Mouse (Mus musculus) large intestine, adult 2 months (tissue): Measurements from ENCODE around the gene H2-D1. TPM values are rescaled to one million over a fixed set of nuclear protein-coding genes. Genes with fewer than 3 reads are reported as not detected.

Experiments used
- DNase-seq: peaks from one replicate; pipeline ENCODE4 v3.0.0-alpha.2; 2012; ENCODE audit warnings: low read depth, low spot score
- WGBS: fragments of 180-500 bp; shearing (Covaris S2); methylation state at CpG from one replicate; pipeline ENCODE4 v1.1.7; 2018; 5-methylcytosine and 5-hydroxymethylcytosine counted together
- polyA plus RNA-seq: library from polyadenylated mRNA; depleted of rRNA; stranded (reverse); fragments of >200 nt; gene quantifications from 2 replicates; pipeline ENCODE4 v1.2.3, GENCODE M21; 2012

The H2-D1 gene
- polyA plus RNA-seq, 1 experiment: 1,065 TPM

DNA sequence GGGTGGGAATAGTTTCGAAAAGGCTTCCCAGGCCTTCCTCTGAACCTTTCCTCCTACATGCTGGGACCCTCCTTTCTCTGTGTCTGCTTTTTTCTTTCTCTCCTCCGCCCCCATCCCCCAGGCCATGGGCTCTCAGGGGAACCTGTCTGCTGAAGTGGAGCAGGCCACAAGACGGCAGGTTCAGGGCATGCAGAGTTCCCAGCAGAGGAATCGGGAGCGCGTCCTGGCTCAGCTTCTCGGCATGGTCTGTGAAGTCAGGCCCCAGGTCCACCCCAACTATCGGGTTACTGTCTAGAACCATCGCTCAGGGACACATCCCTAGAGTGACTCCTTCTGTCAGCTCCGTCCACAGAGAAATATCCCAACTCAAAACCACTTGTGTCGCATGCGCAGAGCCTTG lies 25.0 kb upstream of the H2-D1 start:
- DNase-seq: no peak
- 95% methylated on average over 12 of the region's 12 CpGs for WGBS

DNA sequence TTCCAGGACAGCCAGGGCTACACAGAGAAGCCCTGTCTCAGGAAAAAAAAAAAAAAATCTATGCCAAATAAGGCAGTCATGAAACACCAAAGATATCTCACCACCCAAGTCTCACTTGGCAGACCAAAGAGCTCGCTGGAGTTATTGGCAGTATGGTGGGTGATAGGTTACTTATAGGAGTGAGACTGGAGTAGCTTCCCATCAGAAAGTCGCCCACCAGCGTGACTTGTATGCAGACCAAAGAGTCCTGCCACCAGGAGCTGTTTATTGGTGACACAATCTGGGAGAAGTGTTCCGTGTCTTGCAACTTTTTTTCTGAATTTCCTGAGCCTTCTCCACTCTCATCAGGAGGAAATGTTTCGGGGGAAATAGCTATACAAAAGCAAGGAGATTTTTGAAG lies 22.8 kb upstream of the H2-D1 start:
- WGBS: 77% methylated on average over 5 of the region's 5 CpGs
- no peak for DNase-seq

DNA sequence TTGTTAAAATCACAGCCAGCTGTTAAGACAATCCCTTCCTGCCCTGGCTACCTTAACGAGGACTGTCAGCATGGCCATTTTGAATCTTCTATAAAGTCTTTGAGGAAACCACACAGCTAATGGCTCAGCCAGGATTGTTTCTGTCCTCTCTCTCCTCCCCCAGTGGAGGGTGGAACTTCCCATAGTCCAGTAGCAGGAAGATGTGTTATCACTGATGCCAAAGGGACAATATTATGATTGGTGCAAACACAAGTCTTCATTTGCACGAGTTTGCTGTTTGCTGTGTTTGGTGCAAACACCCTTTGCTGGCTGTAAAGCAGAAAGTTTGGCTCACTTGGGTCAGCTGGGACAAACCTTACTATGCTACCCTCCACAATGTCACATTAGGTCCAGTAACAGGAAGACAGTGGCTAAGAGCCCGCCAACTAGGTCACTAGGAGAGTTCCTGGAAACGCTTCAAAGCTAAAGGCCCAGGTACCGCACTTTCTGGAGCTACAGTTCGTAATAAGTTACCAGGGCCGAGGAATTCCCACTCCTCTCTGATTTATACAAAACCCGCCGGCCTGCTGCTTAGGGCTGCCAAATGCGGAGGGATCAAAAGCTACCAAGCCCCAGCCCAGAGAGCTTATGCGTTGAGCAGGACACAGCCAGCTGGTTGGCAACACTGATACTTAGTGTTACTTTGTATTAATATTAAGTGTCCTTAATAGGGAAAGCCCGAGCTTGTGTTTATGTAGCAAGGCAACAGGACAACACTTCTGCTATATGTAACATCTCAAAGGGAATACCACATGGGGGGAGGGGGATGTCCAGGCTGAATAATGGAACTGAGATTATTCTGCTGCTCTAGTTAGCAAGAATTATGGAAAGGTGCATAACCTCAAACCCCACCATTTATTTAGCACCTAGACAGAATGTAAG lies 21.9 kb upstream of the H2-D1 start:
- 18% methylated on average over 12 of the region's 12 CpGs for WGBS
- peak; percentile 59 for DNase-seq

DNA sequence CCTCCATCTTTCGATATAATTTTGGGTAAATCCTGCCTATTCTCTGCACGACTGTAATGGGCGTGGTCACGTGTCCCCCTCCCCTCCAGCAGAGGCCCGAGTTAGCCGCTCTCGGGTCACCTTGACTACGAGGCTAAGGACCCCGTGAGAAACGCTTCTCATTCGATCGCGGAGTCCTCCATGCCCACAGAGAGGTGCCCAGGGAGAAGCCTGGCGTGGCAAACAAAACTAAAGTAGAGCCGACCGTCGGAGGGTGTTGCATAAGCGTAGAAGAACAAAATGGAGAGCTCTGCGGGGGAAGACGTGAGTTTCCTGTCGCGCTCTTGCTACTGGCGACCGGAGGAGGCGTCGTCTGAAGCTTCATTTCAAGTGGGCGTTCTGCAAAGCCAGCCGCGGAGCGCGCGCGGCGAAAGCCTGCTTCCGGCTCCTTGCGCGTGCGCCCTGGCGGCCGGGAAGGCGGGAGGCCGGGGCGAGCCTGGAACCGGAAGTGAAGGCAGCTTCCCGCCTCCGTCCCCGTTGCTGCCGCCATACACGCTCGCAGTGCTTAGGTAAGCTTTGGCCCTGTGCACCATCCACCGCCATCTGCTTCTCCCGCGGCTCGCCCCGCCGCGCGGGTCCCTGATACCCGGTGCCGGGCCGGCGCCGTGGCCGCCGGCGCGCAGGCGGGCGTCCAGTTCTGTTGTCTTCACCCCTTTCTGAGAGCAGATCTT lies 21.1 kb upstream of the H2-D1 start, which contains the start of gene Ddx39b:
Gene Ddx39b (plus strand): TSS at position 442 of the 710 bp plus-strand sequence.
- peak; percentile 76 for DNase-seq
- WGBS: under 1% methylated on average over 69 of the region's 69 CpGs

DNA sequence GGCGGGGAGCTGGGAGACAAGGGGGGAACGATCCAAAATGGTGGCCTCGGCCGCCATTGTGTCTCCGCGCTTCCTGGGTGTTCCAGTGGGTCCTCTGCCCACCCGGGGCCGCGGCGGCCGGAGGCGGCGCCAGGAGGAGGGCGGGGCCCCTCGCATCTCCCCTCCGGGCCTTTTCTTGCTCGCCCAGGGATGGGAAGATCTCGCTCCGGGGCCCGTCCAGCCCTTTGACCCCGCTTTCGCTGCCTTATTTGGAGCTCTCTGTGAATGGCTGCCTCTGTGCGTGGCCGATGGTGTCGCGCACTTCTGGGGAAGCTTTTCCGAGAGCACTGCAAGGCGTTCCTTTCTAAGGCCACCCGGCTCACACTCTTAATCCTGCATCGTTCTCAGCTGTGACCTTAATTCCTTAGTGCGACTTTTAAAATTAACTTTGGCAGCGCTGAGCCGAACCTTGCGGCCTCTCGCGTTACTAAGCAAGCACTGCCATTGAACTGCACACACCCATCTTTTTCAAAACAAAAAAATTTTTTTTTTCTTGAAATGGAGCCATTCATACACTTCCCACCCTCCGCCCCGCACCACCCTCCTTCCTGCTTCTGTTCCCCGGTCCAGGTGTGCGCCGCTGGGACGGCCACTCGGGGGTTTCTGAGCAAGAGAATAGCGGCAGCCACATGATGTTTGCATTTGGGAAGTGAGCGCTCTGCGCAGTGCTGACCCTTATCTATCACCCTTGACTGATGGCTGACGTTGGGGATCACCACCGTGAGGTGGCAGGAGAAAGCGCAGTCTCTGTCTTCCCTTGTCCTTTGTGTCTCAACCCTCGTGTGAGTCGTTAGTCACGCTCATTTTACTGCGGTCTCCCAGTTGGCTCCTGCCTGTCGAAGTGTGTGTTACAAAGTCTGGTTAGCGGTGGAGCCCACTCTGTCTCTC lies 20.3 kb upstream of the H2-D1 start:
- under 1% methylated on average over 55 of the region's 55 CpGs for WGBS
- no peak for DNase-seq

DNA sequence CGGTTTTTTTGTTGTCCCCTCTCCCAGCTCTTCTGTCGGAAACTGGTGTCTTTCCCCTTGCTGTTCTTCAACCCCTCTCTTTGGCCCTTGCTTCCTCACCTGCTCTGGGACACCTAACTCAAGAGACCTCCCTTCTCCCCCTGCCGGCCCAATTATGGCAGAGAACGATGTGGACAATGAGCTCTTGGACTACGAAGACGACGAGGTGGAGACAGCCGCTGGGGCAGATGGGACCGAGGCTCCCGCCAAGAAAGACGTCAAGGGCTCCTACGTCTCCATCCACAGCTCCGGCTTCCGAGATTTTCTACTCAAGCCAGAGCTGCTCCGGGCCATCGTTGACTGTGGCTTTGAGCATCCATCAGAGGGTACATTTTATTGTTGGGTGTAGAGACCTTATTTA lies 19.4 kb upstream of the H2-D1 start:
- DNase-seq: no peak

DNA sequence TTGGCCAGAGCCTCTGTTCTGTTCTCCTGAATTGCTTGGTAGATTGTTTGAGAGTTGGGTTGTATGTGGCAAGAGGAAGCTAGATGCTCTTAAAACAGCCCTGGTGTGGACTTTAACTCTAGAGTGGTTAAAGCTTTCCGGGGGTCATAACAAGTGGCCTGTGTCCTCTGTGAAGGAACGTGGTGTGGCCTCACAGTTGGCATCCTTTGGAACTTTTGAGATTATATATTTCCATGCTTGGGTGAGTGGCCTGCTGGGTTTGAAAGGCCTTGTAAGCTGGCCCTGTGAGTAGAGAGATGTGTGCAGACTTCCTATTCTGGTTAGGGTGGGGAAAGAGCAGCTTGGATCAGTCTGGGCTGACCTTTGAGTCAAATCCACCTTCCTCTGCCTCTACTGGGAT lies 17.5 kb upstream of the H2-D1 start:
- 16% methylated on average over 2 of the region's 2 CpGs for WGBS
- no peak for DNase-seq

More for the DNA sequence above, 19.4 kb upstream of the H2-D1 start:
- WGBS: 1% methylated on average over 16 of the region's 16 CpGs

DNA sequence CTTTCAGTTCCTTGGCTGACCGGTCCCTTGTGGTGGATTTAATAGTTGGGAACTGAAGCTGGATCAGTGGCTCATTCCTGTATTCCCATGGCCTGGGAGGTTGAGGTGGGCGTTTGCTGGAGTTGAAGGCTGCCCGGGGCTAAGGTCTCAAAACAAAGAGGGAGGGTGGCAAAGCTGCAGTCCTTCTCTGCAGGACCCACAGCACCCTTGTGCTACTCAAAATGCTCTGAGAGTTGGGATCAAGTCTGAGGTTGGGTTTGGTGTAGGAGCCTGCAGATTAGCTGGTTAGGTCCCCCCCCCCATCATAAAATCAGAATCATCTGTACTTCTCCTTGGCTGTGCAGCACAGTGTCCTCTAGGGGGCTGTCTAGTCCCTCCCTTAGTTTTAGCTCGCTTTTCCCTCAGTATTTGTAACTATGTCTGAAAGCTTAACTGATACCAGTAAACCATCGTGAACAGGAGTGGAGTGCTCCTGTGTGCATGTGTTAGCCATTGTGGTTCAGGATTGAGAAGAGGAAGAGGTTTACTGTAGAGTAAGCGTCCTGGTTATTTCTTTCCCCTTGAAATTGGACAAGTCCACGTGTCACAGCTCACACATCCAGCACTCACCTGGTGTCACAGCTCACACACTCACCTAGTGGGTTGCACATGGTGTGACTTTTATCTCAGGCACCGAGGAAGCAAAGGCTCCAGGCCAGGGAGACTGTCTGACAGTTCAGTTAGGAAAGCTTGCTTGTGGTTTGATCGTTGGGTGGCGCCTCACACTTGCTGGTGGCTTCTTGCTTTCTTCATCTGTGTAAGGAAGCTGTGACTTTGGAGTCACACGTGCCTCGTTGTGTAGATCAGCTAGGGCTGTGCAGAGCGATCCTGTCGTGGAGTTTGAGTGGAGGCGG lies 16.6 kb upstream of the H2-D1 start:
- WGBS: 66% methylated on average over 15 of the region's 15 CpGs
- DNase-seq: no peak

DNA sequence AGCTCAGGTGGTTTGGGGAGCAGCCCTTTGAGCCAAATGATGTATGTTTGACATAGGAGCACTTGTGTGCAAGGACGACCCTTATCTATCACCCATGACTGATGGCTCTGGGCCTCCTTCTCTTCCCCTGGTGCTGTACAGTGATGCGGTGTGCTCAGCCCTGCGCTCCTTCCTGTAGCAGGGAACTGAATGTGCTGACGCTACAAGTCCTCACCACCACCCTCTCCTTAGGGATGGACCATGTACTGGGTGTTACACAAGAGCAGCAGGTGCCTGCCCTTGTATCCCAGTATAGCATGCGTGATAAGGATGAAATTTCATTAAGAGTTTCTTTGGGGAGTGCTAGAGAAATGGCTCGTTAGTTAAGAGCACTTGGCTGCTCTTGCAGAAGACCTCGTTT lies 15.4 kb upstream of the H2-D1 start:
- WGBS: 82% methylated on average over 7 of the region's 7 CpGs
- no peak for DNase-seq

DNA sequence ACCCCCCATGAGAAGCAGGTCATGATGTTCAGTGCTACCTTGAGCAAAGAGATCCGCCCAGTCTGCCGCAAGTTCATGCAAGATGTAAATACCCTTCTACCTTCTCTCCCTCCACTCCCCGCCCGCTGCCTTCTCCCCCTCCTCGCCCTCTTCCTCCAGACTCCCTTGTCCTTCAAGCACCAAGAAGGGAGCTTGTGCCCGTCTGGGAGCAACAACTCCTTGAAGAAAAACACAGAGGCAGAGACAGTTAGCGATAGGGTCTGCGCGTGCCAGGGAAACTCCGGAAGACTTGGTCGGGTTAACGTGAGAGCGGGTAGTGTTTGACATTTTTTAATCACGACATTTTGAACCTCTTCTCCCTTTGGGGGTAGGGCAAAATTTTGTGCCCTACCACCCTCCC lies 13.5 kb upstream of the H2-D1 start:
- 84% methylated on average over 14 of the region's 14 CpGs for WGBS
- DNase-seq: no peak

DNA sequence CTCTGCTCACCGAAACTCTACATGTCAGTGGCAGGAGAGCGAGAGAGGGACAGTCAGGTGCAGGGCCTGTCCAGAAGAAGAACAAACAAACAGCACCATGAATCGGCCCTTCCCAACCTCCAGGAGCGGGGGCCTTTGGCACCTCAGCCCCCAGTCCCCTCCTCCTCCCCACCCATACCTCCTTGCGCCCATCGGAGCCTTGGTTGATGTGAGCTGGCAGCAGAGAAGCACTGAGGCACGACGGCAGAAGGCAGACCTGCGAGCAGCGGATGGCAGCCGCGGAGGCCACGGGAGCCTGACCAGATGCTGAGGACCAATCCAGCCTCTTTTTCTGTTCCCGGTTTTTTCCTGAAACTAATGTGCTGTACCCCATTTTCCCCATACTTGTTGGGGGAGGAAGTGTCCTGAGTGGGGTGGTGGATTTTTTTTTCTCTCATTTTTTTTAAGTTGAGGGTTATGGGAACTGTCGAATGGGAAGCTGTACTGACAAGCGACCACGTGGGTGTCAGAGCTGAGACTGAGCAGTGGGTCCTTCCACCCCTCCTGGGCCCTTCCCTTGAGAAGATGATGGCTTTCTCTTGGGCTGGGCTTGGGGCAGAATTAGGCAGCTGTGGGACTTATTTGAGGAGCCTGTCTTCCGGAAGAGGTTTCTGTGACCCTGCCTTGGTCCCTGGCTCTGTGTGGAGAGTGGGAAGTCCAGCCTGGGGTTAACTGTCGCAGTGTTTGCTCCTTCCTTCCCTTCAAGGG lies 12.9 kb upstream of the H2-D1 start:
- DNase-seq: no peak
- WGBS: 84% methylated on average over 19 of the region's 19 CpGs

DNA sequence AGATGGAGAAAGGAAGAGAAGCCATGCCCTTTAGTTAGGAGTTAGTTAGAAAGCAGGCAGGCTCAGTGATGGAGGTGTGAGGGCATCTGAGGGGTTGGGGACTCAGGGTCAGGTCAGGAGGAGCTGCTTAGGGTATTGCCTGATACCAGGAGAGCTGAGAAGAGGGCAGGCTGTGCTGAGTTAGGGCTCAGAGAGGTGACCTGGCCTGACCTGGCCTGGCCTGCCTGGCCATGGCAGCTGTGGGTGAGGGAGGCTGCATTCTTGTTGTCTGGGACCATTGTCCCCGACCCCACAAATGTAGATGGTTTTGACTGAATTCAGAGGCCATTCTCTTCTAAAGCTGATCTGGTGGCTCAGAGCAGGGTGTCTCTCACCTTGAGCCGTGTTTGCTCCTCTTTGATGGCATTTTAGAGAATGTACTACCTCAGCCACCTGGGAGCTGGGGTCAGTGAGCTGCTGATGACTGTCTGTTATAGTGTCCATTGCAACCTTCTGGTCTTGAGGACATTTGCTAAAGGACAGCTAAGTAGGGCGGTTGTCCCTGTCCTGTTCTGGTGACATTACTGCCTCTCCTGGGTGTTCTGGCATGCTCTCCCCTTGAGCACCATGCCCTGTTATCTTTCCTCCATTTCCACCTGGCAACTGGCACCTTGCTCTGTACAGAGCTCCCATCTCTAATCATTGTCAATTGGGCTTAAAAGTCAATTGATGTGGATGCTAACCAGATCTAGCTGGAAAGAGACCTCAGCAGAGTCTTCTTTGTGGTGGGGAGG lies 12.0 kb upstream of the H2-D1 start:
- no peak for DNase-seq
- 87% methylated on average over 3 of the region's 3 CpGs for WGBS

DNA sequence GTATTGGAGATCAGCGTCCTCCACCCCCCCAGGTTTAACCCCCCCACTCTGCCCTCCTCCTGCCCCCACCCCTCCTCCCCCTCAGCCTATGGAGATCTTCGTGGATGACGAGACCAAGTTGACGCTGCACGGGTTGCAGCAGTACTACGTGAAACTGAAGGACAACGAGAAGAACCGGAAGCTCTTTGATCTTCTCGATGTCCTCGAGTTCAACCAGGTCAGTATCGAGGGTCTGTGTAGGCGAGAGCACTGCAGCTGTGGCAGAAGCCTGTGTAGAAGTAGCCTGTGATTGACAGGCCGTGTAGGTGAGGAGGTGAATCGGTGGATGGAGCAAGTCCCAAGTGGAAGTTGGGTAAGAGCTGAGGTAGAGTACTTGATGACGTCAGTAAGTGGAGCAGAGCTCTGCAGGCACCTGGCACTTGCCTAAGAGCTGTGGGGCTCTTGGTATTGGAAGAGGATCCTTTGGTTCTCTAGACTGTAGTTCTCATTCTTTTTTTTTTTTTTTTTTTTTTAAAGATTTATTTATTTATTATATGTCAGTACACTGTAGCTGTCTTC lies 11.3 kb upstream of the H2-D1 start:
- DNase-seq: no peak
- 71% methylated on average over 15 of the region's 15 CpGs for WGBS

DNA sequence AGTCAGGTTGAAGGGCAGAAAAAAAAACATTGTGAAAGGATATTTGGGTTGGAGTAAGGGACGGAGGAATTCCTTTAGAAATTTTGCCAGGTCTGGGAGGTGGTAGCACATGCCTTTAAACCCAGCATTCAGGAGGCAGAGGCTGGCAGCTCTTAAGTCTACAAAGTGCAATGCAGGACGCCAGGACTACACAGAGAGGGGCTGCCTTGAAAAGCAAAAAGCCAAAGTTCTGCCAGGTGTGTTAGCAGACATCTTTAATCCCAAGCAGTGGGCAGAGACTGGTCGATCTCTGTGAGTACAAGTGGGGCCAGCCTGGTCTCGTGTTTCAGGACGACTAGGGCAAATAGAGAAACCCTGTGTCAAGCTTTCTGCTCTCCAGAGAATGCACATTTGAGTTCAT lies 10.5 kb upstream of the H2-D1 start:
- WGBS: 74% methylated on average over 5 of the region's 5 CpGs
- DNase-seq: no peak

DNA sequence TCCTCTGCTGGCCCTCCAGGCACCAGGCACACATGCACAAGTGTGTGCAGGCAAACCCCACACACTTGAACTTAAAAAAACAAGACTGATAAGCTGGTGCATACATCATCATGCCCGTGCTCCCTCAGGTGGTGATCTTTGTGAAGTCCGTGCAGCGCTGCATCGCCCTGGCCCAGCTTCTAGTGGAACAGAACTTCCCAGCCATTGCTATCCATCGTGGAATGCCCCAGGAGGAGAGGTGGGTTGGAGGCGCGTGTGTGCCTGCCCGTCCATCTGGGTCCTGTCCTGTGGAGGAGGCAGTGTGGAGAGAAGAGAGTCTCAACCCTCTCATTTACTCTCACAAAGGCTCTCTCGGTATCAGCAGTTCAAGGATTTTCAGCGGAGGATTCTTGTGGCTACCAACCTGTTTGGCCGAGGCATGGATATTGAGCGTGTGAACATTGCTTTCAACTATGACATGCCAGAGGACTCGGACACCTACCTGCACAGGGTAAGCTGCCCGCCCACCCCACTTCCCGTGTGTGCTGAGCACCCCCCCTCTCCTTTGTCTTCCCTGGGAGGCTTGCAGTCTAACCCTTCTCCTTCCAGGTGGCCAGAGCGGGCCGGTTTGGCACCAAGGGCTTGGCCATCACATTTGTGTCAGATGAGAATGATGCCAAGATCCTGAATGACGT lies 9.8 kb upstream of the H2-D1 start:
- WGBS: 74% methylated on average over 18 of the region's 18 CpGs
- DNase-seq: no peak

DNA sequence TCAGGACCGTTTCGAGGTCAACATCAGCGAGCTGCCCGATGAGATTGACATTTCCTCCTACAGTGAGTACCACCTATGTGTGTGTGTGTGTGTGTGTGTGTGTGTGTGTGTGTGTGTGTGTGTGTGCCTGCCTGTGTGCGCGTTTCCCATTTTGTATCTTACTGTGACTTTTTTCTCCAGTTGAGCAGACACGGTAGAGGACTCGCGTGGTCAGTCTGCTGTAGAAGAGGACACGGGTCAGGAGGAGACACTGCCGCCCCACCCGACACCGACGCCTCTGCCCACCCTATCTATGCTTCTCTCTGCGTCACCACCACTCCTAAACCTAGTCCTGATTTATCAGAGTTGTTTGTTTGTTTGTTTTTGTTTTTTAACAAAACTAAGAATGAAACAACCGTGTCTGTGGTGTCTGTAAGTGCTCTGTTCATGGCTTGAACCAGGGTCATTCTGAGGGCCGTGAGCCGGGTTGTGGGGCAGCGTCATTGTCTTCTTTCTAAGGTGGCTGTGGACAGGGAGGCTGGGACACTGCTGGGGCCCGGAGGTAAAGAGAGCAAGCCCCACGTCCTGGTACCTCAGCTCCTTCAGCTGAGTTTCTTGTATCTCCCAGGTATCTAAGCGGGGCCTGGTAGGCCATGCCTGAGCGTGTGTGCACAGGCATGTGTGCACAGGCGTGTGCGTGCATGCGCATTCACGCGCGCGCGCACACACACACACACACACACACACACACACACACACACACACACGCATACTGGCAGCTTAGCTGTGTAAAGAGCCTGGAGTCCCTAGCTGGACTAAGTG lies 9.0 kb upstream of the H2-D1 start:
- WGBS: 78% methylated on average over 32 of the region's 32 CpGs

More for the DNA sequence above, 9.0 kb upstream of the H2-D1 start:
- no peak for DNase-seq
